Mouse (Mus musculus): ENCODE data around the gene Tiam2.

The Tiam2 gene

DNA sequence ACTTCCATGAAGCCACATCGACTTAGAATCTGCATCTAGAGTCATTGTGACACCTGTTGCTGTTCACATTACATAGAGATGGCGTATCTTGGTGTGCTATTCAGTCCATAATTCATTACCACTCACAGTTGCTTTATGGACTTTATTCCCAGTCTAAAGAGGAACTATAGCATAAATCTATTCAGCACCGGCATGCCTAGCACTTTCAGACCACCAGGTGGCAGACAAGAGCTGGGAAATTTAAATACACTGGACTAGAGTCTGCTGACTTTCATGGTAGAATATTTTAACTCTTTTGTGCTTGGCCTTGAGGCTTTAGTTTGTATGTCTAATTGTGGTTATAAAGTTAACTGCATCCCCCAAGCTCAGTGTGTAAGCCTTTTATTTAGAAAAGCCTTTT is 122.4 kb downstream of the Tiam2 start:
- in situ Hi-C loops (cut with MboI, MseI): no loop called here

GRCm38 (mm10) chr17:3451077-3451476 is 124.7 kb downstream of the Tiam2 start:
- in situ Hi-C loops (cut with MboI, MseI): no loop called here

GRCm38 (mm10) chr17:3452571-3453311 is 126.4 kb downstream of the Tiam2 start:
- in situ Hi-C loops (cut with MboI, MseI): no loop called here

- in situ Hi-C loops (cut with MboI, MseI): no loop called here
These were observed 127.6 kb downstream of the Tiam2 start for GRCm38 (mm10) chr17:3453946-3454345.

DNA sequence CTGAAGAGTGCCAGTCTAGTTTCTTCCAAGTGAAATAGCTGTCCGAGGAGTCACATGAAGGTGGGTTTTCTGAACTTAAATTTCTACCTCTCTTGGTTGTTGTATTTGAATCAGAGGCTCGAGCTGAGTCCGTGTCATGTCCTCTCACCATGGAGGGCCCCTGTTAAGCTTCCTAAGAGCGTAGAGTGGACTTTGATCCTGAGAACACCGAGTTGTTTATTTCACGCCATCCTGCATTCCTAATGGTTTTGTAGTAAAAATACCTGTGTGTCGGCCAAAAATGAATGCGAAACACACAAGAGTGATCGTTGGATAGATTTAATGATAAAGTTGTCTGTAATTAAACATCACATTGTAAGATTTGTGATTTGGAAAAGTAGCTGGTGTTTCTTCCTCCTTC is 128.5 kb downstream of the Tiam2 start:
- in situ Hi-C loops (cut with MboI, MseI): no loop called here

- in situ Hi-C loops (cut with MboI, MseI): no loop called here
These were observed 131.7 kb downstream of the Tiam2 start for GRCm38 (mm10) chr17:3457914-3458681.

GRCm38 (mm10) chr17:3465861-3466260 is 139.5 kb downstream of the Tiam2 start:
- in situ Hi-C loops (cut with MboI, MseI): no loop called here

DNA sequence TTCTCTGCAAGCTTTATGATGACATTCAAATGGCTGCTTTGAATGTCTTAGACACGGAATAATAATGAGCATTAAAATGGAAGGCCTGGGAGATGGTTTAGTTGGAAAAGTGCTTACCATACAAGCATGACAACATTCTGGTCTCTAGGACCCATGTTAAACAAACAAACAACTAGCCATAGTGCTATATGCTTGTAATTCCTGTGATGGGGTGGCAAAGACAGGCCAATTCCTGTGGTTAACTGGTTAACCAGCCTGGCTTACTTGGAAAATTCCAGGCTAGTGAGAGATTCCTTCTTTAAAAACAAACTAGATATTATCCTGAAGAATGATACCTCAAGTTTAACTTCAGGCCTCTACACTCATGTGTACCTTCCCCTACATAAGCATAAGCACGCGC is 140.3 kb downstream of the Tiam2 start:
- in situ Hi-C loops (cut with MboI, MseI): no loop called here

DNA sequence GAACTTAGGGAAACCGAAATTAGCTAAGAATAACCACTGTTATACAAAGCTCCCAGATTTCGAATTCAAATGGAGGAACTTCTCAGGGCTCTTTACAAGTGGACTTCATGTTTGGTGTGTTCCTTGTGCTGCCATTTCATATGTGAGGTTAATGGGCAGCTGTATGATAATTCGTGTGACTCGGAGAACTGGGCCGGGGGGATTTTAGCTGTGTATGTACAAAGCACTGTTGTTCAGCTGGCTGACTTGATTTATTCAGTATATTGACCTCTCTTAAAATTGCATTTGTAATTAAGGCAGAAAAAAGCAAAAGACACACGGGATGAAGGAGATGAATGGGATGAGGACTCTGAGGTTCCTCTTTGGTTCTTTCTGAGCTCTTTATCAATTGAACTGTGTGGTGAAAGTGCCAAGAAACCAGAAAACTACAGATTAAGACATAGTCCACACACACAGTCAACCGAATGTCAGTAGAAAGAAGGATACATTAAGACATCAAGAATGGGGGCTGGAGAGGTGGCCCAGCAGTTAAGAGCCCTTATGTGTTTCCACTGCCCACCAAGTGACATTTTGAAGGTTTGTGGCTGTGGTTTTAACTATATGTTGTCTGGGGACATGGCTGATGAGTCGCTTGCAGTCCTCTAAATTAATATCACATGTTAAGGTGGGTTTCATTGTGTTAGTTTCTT is 141.4 kb downstream of the Tiam2 start:
- in situ Hi-C loops (cut with MboI, MseI): no loop called here

DNA sequence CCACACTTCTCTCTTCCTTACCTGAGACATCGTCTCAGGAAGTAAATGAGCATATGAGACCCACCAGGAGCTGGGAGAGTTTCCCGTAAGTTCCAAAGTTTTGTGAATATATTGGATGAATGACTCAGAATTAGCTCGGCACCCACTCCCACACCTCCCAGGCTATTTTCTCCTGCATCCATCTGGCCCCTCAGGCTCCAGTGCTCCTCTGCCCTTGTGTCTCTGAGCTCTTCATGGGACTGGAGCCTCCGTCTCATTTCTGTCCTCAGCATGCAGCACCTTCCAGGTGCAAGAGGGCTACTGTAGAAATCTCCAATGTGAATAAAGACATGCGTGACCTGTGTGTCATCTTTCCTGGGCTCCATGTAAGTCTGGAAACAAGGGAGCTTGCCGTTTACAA is 145.6 kb downstream of the Tiam2 start:
- in situ Hi-C loops (cut with MboI, MseI): no loop called here

- in situ Hi-C loops (cut with MboI, MseI): no loop called here
These were observed 150.2 kb downstream of the Tiam2 start for GRCm38 (mm10) chr17:3476546-3476945.

DNA sequence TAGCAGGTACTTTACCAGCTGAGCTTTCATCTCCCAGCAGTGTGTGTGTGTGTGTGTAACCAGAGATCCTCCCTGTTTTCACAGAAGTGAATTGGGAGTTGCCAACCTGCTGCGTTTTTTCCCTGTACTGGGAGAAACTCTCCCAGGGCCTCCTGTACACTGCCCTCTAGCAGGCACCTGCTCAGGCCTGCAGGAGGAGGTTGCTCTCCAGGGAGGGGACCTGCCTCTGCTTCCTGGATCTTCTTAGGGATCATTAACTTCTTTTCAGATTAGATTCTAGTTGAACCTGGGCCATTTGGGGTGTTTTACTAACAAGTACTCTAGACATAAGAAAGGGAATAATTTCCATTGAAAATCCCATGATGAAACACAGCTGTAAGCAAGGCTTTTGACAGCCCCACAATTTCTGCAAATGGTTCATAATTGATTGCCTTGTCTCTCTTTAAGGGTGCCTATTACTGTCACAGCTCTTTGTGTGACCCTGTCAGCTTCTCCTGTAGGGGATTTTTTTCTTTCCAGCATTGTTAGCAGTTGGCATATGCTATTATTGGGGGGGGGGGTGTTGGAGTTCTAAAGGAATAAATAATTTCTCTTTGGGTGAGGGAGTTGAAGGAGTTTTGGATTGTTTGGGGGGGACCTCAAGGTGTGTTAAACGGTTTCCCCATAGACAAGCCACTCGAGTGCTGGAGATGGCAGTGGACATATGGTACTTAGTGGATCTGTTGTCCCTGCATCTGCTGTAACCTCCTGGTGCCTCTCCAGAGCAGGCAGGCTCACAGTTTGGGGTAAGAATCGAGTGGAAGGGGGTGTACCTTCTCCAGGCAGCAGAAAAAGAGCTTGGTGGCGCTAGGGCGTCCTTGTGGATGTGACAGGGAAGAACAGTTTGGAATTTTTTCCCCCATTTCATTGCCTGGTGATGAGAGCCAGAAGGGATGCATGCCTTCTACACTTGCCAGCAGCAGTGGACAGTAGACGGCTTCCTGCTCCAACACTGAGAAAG is 155.5 kb downstream of the Tiam2 start:
- in situ Hi-C loops (cut with MboI, MseI): no loop called here

DNA sequence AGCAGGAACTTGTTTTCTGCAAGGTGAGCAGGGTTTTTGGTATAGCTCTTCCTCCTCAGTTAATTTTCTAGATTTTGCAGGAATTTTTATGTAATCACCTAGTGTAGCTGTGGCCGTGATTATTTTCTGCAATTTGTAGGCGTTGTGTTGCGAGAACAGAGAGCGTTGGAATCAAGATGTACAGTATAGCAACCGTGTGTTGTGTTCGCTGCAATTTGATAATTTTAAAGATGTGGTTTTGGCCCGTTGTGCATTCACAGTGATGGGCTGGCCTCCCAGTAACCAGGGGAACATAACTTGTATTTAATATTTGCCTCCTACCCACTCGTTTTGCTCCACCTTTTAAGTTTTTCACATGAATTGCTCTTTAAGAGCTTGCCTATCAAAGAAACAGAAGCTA is 156.7 kb downstream of the Tiam2 start:
- in situ Hi-C loops (cut with MboI, MseI): no loop called here

DNA sequence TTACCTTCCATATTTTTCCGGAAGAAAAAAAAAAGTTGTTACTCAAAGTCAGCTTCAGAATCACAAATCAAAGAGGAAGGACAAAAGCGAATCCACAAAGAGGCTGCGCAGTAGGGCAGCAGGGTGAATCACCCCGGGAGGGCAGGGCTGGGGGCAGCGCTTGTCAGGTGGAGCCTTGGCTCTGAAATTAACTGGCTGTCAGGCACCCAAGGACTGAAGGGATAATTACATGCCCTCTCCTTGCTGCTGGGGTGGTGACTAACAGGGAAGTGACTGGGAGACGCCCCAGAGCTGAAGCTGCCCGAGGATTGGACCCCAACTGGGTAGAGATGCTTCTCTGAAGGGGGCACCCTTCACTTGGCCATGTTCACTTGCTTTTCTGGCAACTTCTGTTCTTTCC is 159.5 kb downstream of the Tiam2 start:
- in situ Hi-C loops (cut with MboI, MseI): no loop called here

DNA sequence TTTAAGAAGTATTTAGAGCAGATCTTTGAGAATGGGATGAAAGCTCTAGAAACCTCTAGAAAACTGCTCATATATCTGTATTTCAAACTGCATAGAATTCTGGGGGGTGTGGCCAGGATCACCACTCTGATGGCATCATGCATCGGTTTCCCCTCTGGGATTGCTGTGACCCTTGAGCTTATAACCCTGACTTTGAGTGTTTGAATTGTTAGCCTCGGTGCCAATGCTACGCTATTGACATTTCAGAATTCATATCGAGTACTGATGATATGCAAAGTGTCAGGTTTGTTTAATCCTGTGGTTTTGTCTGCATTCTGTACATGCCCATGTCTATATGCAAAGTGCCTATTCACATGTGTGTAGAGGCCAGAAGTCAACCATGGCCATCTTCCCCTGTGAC is 160.8 kb downstream of the Tiam2 start:
- in situ Hi-C loops (cut with MboI, MseI): no loop called here

GRCm38 (mm10) chr17:3487721-3488601 is 161.6 kb downstream of the Tiam2 start:
- in situ Hi-C loops (cut with MboI, MseI): no loop called here

DNA sequence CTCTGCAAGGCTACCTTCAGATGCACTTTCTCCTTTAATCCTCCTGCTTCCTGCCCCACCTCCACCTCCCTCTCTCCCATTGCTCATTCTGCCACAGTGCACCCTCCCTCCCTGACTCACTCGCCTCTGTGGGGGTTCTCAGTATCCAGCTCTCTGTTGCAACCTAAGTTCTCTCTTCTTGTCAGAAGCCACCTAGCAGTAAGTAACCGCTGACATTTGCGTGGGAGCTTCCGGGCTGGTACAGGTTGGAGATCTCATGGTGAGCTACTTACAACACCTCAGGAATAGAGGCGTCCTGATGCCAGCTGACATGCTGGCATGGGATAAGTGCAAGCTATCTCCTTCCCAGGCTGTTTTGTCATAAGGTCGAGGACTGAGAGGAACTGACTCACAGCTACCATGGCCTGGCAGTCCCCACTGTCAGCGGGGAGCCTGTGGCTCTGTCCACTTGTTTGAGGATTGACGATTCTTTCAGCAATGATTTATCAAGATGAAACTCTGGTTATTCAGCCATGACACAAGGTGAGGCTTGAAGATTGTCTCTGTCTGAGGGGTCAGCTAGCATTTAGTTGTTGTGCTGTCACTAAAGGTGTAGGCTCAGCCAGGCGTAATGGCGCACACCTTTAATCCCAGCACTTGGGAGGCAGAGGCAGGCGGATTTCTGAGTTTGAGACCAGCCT is 164.0 kb downstream of the Tiam2 start:
- in situ Hi-C loops (cut with MboI, MseI): no loop called here

DNA sequence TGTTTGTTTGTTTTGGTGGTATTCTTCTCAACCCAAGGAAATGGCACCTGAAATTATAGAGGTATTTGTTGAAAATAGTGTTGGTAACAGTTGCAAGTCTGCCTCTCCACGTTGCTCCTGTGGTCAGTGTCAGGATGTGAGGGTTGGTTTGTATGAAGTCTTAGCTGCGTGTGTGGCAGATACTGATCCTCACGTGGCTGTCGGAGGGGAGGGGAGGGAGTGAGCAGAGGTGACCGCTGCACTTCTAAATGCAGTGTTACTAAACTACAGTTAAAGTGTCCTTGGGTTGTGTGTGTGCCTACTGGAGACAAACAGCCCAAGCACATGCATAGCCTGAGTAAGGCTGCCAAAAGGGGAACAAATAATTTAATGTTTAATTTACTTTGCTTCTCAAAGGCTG is 164.7 kb downstream of the Tiam2 start:
- in situ Hi-C loops (cut with MboI, MseI): no loop called here

GRCm38 (mm10) chr17:3491667-3492066 is 165.3 kb downstream of the Tiam2 start:
- in situ Hi-C loops (cut with MboI, MseI): no loop called here

DNA sequence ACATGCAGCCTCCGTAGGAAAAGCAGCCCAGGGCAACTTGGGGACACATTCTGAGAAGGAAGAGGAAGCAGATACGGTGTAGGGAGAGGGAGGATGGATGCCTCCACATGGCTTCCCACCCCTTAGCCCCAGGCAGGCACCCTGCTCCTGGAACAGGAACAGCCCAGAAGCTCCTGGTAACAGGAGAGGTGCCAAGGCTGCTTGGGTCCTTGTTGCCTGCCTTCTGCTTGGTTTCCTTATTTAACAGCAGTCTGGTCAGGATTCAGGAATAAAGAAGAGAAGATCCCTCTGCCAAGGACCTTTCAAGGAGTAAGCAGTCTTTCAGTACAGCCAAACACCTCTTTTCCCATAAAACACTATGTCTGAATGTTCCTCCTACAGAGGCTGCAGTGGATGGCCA is 169.2 kb downstream of the Tiam2 start:
- in situ Hi-C loops (cut with MboI, MseI): no loop called here
